Mouse (Mus musculus) limb, embryonic 10.5 days (tissue): ENCODE results near the gene Tanc2. TPM values are rescaled to one million over a fixed set of nuclear protein-coding genes. Genes with fewer than 3 reads are reported as not detected.

Experiments used
- DNase-seq: peaks from one replicate; pipeline ENCODE4 v3.0.0-alpha.2; 2017; ENCODE audit warnings: low spot score
- H3K27ac ChIP-seq: fragments of 300-500 bp; sonication (generic); 2 replicates; pipeline ENCODE4 v1.5.1; 2016; ENCODE audit warnings: mild to moderate bottlenecking
- H3K27me3 ChIP-seq: fragments of 300-500 bp; sonication (generic); 2 replicates; pipeline ENCODE4 v1.6.1; 2016; ENCODE audit warnings: low read depth, mild to moderate bottlenecking; ENCODE audit not compliant: poor library complexity, severe bottlenecking
- H3K36me3 ChIP-seq: fragments of 300-500 bp; sonication (generic); 2 replicates; pipeline ENCODE4 v1.6.1; 2016; ENCODE audit warnings: mild to moderate bottlenecking, moderate library complexity
- H3K4me1 ChIP-seq: fragments of 300-500 bp; sonication (generic); 2 replicates; pipeline ENCODE4 v1.6.1; 2016
- H3K4me3 ChIP-seq: fragments of 300-500 bp; sonication (generic); 2 replicates; pipeline ENCODE4 v1.5.1; 2016; ENCODE audit warnings: mild to moderate bottlenecking, moderate library complexity
- H3K9me3 ChIP-seq: fragments of 300-500 bp; sonication (generic); replicated peaks from 2 replicates; pipeline ENCODE4 v1.6.1; 2016; ENCODE audit warnings: mild to moderate bottlenecking
- WGBS: fragments of 180-500 bp; shearing (Covaris S2); methylation state at CpG from one replicate; pipeline ENCODE4 v1.1.7; 2016; 5-methylcytosine and 5-hydroxymethylcytosine counted together
- polyA plus RNA-seq: library from polyadenylated mRNA; unstranded; fragments of >200 nt; fragmentation: Nextera tagmentation; extraction: Ambion mirVana; gene quantifications from 2 replicates; pipeline ENCODE4 v1.2.1, GENCODE M21; 2016

Gene Tanc2
- polyA plus RNA-seq, 1 experiment from 2014 or later: 4.3 TPM

DNA sequence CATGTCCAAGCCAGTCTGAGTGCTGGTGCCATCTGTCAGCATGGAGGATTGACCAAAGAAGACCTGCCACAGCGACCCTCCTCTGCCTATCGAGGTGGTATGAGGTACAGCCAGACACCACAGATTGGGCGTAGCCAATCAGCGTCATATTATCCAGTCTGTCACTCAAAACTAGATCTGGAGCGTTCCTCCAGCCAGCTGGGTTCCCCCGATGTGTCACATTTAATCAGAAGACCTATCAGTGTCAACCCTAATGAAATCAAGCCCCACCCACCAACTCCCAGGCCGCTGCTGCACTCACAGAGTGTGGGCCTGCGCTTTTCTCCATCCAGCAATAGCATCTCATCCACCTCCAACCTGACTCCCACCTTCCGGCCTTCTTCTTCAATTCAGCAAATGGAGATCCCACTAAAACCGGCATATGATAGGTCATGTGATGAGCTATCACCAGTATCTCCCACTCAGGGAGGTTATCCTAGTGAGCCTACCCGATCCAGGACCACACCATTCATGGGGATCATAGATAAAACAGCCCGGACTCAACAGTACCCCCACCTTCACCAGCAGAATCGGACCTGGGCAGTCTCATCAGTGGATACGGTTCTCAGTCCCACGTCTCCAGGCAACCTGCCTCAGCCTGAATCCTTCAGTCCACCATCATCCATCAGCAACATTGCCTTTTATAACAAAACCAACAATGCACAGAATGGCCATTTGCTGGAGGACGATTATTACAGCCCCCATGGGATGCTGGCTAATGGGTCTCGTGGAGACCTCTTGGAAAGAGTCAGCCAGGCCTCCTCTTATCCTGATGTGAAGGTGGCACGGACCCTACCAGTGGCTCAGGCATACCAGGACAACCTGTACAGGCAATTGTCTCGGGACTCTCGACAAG, 333.2 kb downstream of the Tanc2 start:
- WGBS: 92% methylated on average over 20 of the region's 20 CpGs
- peaks cover 13% of the 10 kb centered on the region for H3K36me3 ChIP-seq
- H3K27me3 ChIP-seq: no peaks in the 10 kb centered on the region
- H3K27ac ChIP-seq: no peak overlapping the region
- H3K4me3 ChIP-seq: no peak overlapping the region
- H3K4me1 ChIP-seq: peaks cover 5% of the 10 kb centered on the region; the same call in 1 of the 2 replicates
- no peaks in the 10 kb centered on the region for H3K9me3 ChIP-seq
- DNase-seq: no peak

DNA sequence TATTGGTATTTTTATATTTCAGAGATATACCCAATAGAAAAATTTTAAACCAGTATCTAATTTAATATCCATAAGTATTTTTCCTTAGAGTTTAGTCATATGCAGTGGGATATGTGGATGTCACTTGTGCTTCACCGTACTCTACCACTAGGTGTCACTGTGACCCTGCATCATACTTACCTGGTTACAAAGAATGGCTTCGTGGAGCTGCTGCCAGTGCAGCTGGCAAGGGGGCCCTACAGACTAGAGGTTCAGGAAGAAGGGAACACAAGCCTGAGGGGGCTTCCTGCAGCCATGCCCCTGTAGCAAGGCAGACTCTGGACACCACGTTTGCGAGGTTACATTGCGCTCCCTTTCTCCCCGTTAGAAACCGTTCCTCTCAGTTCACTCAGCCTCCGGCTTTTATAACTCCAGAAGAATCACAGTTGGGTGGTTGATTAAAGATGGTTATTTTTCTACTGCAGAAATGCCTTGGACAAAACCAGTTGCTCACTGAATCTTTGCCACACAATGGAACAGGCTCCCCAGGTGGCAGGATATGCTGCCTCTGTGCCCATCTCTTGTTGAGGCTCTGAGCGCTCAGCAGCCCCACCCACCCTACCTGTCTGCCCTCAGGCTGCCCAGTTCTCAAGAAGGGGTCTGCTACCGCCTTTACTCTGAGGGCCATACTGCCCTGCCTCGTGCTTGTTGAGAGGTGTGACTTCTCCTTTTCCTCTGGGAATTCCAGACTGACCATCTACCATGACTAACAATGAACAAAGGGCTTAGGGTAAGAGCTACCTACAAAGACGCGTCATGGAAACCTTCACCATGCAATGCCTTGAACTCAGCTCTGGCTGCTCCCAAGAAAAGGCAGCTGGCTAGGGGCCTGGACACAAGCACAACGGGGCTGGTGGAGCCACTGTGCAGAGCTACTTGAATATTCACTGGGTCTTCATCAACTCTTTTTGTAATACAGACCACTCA, 337.6 kb downstream of the Tanc2 start:
- Histone ChIP-seq H3K4me3 (no peak overlapping the region), H3K27me3 (no peaks in the 10 kb centered on the region), H3K36me3 (peaks cover 7% of the 10 kb centered on the region), H3K4me1 (peaks cover 5% of the 10 kb centered on the region; the same call in 1 of the 2 replicates), H3K27ac (no peak overlapping the region), H3K9me3 (no peaks in the 10 kb centered on the region)
- peak; percentile 80 for DNase-seq
- 54% methylated on average over 14 of the region's 14 CpGs for WGBS

DNA sequence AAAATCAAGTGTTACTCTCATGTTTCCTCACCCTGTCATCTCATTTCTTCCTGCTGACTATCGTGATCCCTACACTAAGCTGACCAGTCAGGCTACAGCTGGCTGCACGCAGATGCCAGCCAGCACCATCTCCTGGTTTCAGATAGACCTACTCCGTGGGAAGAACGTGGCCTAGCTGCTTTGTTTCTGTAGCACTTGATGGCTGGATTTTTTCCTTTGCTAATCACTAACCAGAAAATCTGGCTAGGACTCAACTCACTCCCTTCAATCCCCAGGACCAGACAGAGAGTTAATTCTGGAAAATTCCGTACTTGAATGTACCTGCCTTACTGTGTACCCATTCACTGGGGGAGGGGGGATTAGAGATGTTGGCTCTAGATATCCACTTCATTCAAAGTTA, 338.4 kb downstream of the Tanc2 start:
- no peak overlapping the region for H3K27ac ChIP-seq
- H3K36me3 ChIP-seq: no peaks in the 10 kb centered on the region; the same call in 1 of the 2 replicates
- H3K4me3 ChIP-seq: no peak overlapping the region
- no peak for DNase-seq
- 80% methylated on average over 5 of the region's 5 CpGs for WGBS
- peaks cover 5% of the 10 kb centered on the region; the same call in 1 of the 2 replicates for H3K4me1 ChIP-seq
- H3K27me3 ChIP-seq: no peaks in the 10 kb centered on the region
- H3K9me3 ChIP-seq: no peaks in the 10 kb centered on the region

DNA sequence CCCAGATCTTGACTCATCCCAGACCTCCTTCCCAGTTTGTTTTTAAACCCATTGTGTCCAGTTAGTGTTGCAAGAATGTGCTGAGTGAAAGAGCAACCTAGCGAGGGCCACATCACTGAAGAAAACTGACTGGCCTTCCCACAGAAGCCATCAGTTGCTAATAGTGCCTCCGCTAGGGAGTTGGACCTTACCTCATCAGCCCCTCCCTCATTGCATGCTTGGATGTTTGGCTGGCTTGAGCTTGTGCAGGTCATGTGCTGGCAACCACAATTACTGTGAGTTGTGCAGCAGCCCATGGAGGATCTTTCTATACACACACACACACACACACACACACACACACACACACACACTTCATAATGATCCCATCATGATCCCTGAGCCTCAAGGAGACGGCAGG, 341.6 kb downstream of the Tanc2 start:
- DNase-seq: no peak

DNA sequence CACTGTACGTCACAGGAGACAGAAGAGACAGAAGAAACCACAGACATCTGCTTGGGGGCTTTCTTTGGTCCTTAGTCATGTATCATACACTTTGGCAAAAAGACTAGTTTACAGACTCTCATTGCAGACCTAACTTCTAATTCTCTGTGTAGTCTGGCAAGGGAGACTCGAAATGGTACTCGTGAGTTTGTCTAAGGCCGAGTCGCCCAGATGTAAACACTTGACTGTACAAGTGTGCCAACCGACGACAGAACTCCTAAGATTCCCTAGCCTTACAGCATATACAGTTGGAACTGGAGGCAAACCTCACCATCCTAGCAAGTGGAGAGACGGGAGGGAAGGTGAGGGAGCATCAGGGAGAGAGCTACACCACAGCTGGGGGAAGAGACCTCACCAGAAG, 344.0 kb downstream of the Tanc2 start:
- H3K27me3 ChIP-seq: no peaks in the 10 kb centered on the region
- DNase-seq: no peak
- H3K4me3 ChIP-seq: no peak overlapping the region
- no peak overlapping the region for H3K27ac ChIP-seq
- WGBS: 87% methylated on average over 8 of the region's 8 CpGs
- H3K36me3 ChIP-seq: no peaks in the 10 kb centered on the region
- H3K9me3 ChIP-seq: no peaks in the 10 kb centered on the region
- 0 out of 2 replicates have a peak, but pooled peaks cover 9% of the 10 kb centered on the region for H3K4me1 ChIP-seq

More for the DNA sequence above, 341.6 kb downstream of the Tanc2 start:
- H3K4me1 ChIP-seq: peaks cover 11% of the 10 kb centered on the region; the same call in 1 of the 2 replicates
- no peak overlapping the region for H3K27ac ChIP-seq
- H3K36me3 ChIP-seq: no peaks in the 10 kb centered on the region
- 85% methylated on average over 3 of the region's 3 CpGs for WGBS
- no peaks in the 10 kb centered on the region for H3K27me3 ChIP-seq
- H3K4me3 ChIP-seq: no peak overlapping the region
- no peaks in the 10 kb centered on the region for H3K9me3 ChIP-seq

DNA sequence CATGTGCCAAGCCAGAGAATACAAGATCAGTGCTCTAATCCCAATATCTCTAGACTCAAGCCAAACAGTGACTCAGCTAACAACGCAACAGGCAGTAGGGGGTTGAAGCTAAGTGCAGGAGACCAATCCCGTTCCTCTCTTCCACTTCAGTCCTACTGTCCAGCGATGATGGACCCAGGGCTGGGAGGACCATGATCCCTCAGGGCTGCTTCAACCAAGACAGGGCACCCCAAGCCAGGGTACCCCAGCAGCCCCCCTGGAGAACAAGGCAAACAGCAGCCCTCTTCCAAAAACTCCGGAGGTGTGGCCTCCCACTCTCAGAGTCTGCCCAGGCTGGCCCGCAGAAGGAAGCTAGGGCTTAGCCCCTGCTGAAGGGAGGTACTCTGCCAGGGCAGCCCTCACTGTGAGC, 344.5 kb downstream of the Tanc2 start:
- no peak overlapping the region for H3K4me3 ChIP-seq
- no peak overlapping the region for H3K27ac ChIP-seq
- H3K36me3 ChIP-seq: no peaks in the 10 kb centered on the region
- H3K27me3 ChIP-seq: peaks cover 2% of the 10 kb centered on the region; the same call in 1 of the 2 replicates
- WGBS: 77% methylated on average over 5 of the region's 5 CpGs
- no peak for DNase-seq
- no peaks in the 10 kb centered on the region for H3K9me3 ChIP-seq
- 0 out of 2 replicates have a peak, but pooled peaks cover 9% of the 10 kb centered on the region for H3K4me1 ChIP-seq

DNA sequence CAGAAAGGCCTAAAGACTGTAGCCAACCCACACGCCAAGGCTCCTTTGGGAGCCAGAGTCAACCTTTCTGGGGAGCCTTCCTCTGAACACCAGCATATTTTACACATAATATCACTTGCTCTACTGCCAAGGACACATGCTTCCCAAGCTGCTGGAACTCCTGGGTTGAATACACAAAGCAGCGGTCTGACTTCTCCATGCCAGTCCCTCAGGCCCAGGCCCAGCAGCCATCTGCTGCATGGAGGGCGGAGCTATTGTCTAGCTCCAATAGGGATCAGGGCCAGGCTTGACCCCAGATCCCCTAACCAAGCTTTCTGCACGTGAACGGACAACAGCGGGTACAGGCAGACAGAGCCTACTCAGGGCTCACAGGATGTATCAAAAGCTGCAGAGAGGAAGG, 345.0 kb downstream of the Tanc2 start:
- H3K4me3 ChIP-seq: no peak overlapping the region
- 0 out of 2 replicates have a peak, but pooled peaks cover 9% of the 10 kb centered on the region for H3K4me1 ChIP-seq
- no peaks in the 10 kb centered on the region for H3K36me3 ChIP-seq
- peak overlapping the region; percentile 33; the same call in 1 of the 2 replicates for H3K27ac ChIP-seq
- no peak for DNase-seq
- 66% methylated on average over 6 of the region's 6 CpGs for WGBS
- no peaks in the 10 kb centered on the region for H3K9me3 ChIP-seq
- H3K27me3 ChIP-seq: peaks cover 7% of the 10 kb centered on the region

DNA sequence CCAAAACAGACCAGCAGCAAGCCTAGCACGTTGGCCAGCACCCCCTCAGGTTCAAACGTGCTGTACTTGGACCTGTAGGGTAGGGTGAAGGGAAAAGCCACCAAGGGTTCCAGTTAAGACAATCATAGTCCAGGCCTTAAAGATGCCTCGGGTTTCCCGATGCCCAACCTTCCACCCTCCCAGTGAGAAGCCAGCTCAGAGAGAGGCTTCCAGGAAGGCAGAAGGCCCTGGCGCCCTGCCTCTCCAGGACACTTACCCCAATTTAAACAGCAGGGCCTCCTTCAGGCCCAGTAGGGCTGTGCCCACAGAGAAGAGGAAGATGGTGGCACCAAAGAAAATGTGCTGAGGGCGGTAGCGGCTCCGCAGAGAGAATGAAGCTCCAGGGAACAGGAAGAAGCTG, 345.7 kb downstream of the Tanc2 start:
- Histone ChIP-seq H3K27ac (no peak overlapping the region), H3K4me3 (no peak overlapping the region)
- 94% methylated on average over 8 of the region's 8 CpGs for WGBS

DNA sequence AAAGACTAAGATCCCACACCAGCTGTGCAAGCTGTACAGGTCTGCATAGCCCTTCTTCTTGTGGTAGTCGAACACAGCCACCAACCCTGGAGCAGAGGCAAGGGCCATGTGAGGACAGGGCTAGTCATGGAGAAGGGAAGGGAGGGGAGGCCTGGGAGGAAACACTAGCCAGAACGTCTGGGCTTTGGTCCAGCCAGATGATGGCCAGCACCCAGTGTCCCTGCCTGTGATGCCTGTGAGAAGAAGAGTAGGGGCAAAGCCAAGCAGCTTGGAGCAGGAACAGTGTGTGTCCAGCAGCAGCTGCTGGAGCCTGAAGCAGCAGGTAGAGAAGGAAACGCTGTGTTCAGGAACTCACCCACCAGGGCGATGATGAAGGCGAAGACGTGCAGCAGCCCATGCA, 346.4 kb downstream of the Tanc2 start:
- H3K36me3 ChIP-seq: no peaks in the 10 kb centered on the region
- H3K9me3 ChIP-seq: no peaks in the 10 kb centered on the region
- 0 out of 2 replicates have a peak, but pooled peaks cover 12% of the 10 kb centered on the region for H3K4me1 ChIP-seq
- H3K27ac ChIP-seq: no peak overlapping the region
- WGBS: 94% methylated on average over 6 of the region's 6 CpGs
- DNase-seq: no peak
- no peak overlapping the region for H3K4me3 ChIP-seq
- peaks cover 19% of the 10 kb centered on the region for H3K27me3 ChIP-seq

More for the DNA sequence above, 345.7 kb downstream of the Tanc2 start:
- Histone ChIP-seq H3K9me3 (no peaks in the 10 kb centered on the region), H3K36me3 (no peaks in the 10 kb centered on the region), H3K27me3 (peaks cover 12% of the 10 kb centered on the region), H3K4me1 (0 out of 2 replicates have a peak, but pooled peaks cover 9% of the 10 kb centered on the region)
- DNase-seq: no peak

DNA sequence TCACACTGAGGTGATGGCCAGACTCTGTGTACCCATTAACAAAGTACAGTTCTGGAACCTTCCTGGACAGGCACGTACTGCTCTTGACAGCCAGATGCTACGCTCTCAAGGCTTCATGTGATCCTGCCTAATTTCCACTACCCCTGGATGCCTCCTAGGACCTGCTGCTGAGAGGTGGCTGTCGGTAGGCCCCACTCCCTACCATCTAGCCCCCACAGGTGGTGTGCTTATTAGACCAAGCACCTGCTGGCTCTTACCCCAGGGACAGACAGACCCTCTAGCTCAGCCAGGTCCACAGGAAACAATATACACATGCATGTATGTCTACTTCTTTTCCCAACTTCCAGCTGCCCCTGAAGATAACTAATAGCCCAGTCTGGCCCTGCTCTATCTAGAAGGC, 347.2 kb downstream of the Tanc2 start:
- WGBS: 93% methylated on average over 3 of the region's 3 CpGs
- Histone ChIP-seq H3K36me3 (no peaks in the 10 kb centered on the region), H3K27ac (no peak overlapping the region), H3K9me3 (no peaks in the 10 kb centered on the region), H3K4me3 (no peak overlapping the region), H3K27me3 (peaks cover 26% of the 10 kb centered on the region), H3K4me1 (peaks cover 16% of the 10 kb centered on the region; the same call in 1 of the 2 replicates)
- DNase-seq: no peak

DNA sequence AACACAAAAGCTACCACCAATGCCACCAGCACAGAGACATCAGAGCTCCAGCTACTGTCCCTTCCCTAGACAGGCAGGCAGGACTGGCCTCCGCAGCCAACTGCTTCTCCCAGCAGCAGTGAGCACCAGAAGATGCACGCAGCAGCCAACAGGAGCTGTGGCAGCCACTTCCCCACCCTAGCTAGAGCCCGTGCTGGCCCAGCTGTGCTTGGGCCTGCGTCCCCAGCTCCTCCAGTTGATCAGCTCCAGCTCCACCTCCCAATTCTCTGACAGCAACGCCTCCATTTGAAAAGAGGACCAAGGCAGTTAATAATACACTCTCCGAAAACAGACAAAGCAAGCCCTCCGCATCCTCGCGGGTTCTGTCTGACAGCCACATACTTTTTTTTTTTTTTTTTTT, 349.0 kb downstream of the Tanc2 start:
- Histone ChIP-seq H3K36me3 (no peaks in the 10 kb centered on the region), H3K27me3 (peaks cover 44% of the 10 kb centered on the region), H3K9me3 (no peaks in the 10 kb centered on the region), H3K27ac (no peak overlapping the region), H3K4me3 (no peak overlapping the region), H3K4me1 (peaks cover 27% of the 10 kb centered on the region)
- 74% methylated on average over 9 of the region's 9 CpGs for whole genome bisulfite sequencing
- no peak for DNase-seq

DNA sequence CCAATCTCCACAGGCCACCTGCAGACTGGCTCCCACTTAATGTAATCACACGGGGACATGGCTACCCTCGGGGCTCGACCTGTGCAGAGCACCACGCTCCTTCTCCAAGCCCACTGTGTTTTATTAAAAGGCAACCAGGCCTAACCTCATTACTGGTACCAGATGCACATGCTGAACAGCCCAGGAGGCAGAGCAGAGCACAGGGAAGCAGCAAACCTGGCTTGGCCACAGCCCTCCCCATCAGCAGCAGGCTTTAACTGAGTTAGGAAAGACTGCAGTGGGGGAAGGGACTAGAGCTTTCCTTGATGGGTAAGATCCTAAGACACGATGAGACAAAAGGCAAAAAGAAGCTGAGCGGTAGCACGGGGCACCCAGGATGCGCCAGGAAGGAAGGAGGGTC, 352.2 kb downstream of the Tanc2 start:
- H3K27ac ChIP-seq: no peak overlapping the region
- no peaks in the 10 kb centered on the region for H3K36me3 ChIP-seq
- 73% methylated on average over 8 of the region's 8 CpGs for WGBS
- peaks cover 35% of the 10 kb centered on the region for H3K4me1 ChIP-seq
- DNase-seq: no peak
- H3K4me3 ChIP-seq: no peak overlapping the region
- H3K9me3 ChIP-seq: no peaks in the 10 kb centered on the region
- H3K27me3 ChIP-seq: peaks cover 69% of the 10 kb centered on the region
